Mouse (Mus musculus) ES-Bruce4 (cell line): Measurements from ENCODE around the gene Oprm1. TPM values are rescaled to one million over a fixed set of nuclear protein-coding genes. Genes with fewer than 3 reads are reported as not detected.
A peak's percentile ranks its signal among the peaks of the same experiment; 100 is the strongest.

Experiments used
- H3K27ac ChIP-seq: 2 replicates; pipeline ENCODE4 v1.5.1; 2012; ENCODE audit warnings: low read length, inconsistent platforms; ENCODE audit not compliant: insufficient read depth
- H3K27me3 ChIP-seq: 2 replicates; pipeline ENCODE4 v1.6.1; 2012; ENCODE audit warnings: mild to moderate bottlenecking, low read length, inconsistent platforms; ENCODE audit not compliant: control insufficient read depth, poor library complexity, insufficient read depth, severe bottlenecking
- H3K36me3 ChIP-seq: 2 replicates; pipeline ENCODE4 v1.6.1; 2012; ENCODE audit warnings: inconsistent platforms, mild to moderate bottlenecking, low read length, moderate library complexity; ENCODE audit not compliant: control insufficient read depth, poor library complexity, insufficient read depth, severe bottlenecking
- H3K4me1 ChIP-seq: one replicate; pipeline ENCODE4 v1.8.1; 2011; ENCODE audit warnings: low read length; ENCODE audit not compliant: control insufficient read depth, insufficient read depth
- H3K4me3 ChIP-seq: 2 replicates; pipeline ENCODE4 v1.5.1; 2011; ENCODE audit warnings: low read depth, mild to moderate bottlenecking, low read length
- H3K9ac ChIP-seq: 2 replicates; pipeline ENCODE4 v1.6.1; 2012; ENCODE audit warnings: low read depth, mild to moderate bottlenecking, inconsistent platforms; ENCODE audit not compliant: poor library complexity, severe bottlenecking
- H3K9me3 ChIP-seq: replicated peaks from 2 replicates; pipeline ENCODE4 v1.6.1; 2012; ENCODE audit warnings: mild to moderate bottlenecking, low read length, inconsistent platforms; ENCODE audit not compliant: control insufficient read depth, poor library complexity, insufficient read depth, severe bottlenecking
- CTCF ChIP-seq: IDR thresholded peaks from one replicate; pipeline ENCODE4 v1.8.1; 2011; ENCODE audit warnings: low read depth, low read length
- EP300 ChIP-seq: IDR thresholded peaks from 2 replicates; pipeline ENCODE4 v1.6.1; 2011; ENCODE audit warnings: low read depth, low read length; ENCODE audit not compliant: insufficient read depth
- POLR2A ChIP-seq: IDR thresholded peaks from one replicate; pipeline ENCODE4 v1.8.1; 2011; ENCODE audit warnings: low read length; ENCODE audit not compliant: insufficient read depth
- polyA plus RNA-seq: library from polyadenylated mRNA; stranded (reverse); fragments of >200 nt; gene quantifications from 2 replicates; pipeline ENCODE4 v1.2.4, GENCODE M21; 2011; ENCODE audit warnings: low read depth; ENCODE audit not compliant: missing spikeins, insufficient read depth, insufficient read length

The Oprm1 gene
- polyA plus RNA-seq, 1 experiment, result not detected

- H3K4me1 ChIP-seq, result no peaks in the 10 kb centered on the region
Measured at GRCm38 (mm10) chr10:7074231-7074630, 315.9 kb downstream of the Oprm1 start.

DNA sequence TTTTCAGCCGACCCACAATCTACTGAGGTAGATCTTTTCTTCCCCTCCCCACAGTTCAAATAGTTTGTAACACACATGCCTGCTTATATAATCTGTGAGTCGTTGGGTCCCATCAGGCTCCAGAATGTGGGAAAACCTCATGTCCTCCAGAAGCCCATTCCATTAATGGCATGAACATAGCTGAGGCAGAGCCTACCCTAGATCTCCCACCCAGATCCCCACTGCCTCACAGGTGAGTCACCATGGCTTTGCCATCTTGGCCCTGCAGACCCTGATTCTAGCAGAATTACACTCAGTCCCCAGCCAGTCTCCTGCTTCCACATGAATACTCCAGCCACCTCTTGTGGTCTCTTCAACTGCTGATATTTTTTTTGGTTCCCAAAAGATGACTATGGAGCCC is 317.4 kb downstream of the Oprm1 start:
- Histone ChIP-seq H3K9ac (no peak overlapping the region), H3K9me3 (no peaks in the 10 kb centered on the region), H3K27me3 (no peaks in the 10 kb centered on the region), H3K4me1 (no peaks in the 10 kb centered on the region), H3K4me3 (no peak overlapping the region), H3K36me3 (no peaks in the 10 kb centered on the region), H3K27ac (no peak overlapping the region)
- TF ChIP-seq POLR2A (no peak), CTCF (no peak), EP300 (no peak)

More at GRCm38 (mm10) chr10:7074231-7074630, 315.9 kb downstream of the Oprm1 start:
- no peak for TF ChIP-seq POLR2A
- no peak for TF ChIP-seq EP300
- TF ChIP-seq CTCF, result no peak
- Histone ChIP-seq H3K36me3 (no peaks in the 10 kb centered on the region), H3K9me3 (no peaks in the 10 kb centered on the region), H3K4me3 (no peak overlapping the region), H3K27me3 (no peaks in the 10 kb centered on the region), H3K9ac (no peak overlapping the region), H3K27ac (no peak overlapping the region)

DNA sequence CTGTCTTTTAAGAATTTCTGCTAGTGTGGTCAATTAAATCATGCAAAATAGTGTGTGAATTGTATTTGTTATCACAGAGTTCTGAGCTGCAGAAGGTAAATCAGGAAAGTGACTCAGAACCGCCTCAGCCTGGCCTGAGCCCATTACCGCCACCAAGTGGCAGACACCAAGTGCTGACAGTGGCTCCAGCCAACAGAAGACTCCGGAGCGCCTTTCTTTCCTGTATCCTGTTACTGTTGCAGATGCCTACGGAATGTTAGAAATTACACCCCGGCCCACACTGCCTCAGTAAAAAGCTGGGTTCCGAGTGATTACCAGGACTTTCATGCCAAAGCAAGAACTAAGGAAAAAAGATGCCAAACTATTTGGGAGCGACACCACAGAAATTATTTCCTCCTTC is 317.9 kb downstream of the Oprm1 start:
- Histone ChIP-seq H3K4me1 (no peaks in the 10 kb centered on the region), H3K9ac (no peak overlapping the region), H3K36me3 (no peaks in the 10 kb centered on the region), H3K4me3 (no peak overlapping the region), H3K27me3 (no peaks in the 10 kb centered on the region), H3K27ac (no peak overlapping the region), H3K9me3 (no peaks in the 10 kb centered on the region)
- TF ChIP-seq CTCF (peak; percentile 86), POLR2A (no peak)

DNA sequence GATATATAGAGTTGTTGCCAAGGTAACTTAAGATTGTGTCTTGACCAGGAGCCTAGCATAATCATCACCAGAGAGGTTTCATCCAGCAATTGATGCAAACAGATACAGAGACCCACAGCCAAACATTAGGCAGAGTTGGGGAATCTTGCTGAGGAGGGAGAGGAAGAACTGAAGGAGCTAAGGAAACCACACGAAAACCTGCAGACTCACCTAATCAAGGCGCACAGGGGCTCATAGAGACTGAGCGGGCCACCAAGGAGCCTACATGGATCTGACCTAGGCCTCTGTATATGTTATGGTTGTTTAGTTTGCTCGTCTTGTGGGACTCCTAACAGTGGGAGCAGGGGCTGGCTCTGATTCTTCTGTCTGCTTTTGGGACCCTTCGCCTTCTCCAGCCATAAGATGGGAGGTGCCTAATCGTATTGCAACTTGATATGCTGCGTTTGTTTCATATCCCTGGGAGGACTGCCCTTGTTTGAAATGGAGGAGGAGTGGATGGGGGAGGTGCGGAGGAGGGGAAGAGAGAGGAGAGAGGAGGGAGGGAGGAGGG is 318.4 kb downstream of the Oprm1 start:
- Histone ChIP-seq H3K27me3 (no peaks in the 10 kb centered on the region), H3K36me3 (no peaks in the 10 kb centered on the region), H3K9me3 (no peaks in the 10 kb centered on the region), H3K27ac (no peak overlapping the region), H3K9ac (no peak overlapping the region), H3K4me1 (no peaks in the 10 kb centered on the region), H3K4me3 (no peak overlapping the region)
- TF ChIP-seq EP300 (no peak), POLR2A (no peak), CTCF (no peak)

- Histone ChIP-seq H3K36me3 (no peaks in the 10 kb centered on the region), H3K27me3 (no peaks in the 10 kb centered on the region), H3K9me3 (no peaks in the 10 kb centered on the region), H3K27ac (no peak overlapping the region), H3K9ac (no peak overlapping the region), H3K4me3 (no peak overlapping the region), H3K4me1 (no peaks in the 10 kb centered on the region)
- TF ChIP-seq POLR2A, result no peak
- no peak for TF ChIP-seq EP300
- no peak for TF ChIP-seq CTCF
Measured at GRCm38 (mm10) chr10:7077389-7077808, 319.1 kb downstream of the Oprm1 start.

DNA sequence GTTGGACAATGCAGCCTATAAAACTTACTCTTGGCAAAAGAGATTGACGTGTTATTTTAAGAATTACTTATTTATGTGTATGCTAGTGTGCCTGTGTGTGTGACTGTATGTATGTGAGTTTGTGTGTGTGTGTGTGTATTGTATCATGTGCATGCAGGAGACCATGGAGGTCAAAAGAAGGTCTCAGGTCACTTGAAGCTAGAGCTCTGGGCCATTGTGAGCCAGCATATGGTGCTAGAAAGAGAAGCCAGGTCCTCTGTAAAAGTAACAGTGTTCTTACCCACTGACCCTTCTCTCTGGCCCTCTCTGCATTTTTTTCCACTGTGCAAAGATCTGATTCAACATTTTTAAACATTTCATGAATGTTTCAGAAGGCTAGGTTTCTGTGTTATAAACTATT is 319.7 kb downstream of the Oprm1 start:
- Histone ChIP-seq H3K9me3 (no peaks in the 10 kb centered on the region), H3K9ac (no peak overlapping the region), H3K4me1 (no peaks in the 10 kb centered on the region), H3K36me3 (no peaks in the 10 kb centered on the region), H3K4me3 (no peak overlapping the region), H3K27ac (no peak overlapping the region), H3K27me3 (no peaks in the 10 kb centered on the region)
- no peak for TF ChIP-seq CTCF
- no peak for TF ChIP-seq POLR2A
- no peak for TF ChIP-seq EP300

Other genes starting within 250 kb of the Oprm1 start
- not detected in 2 replicates for gene Gm10945, start 3.3 kb downstream of the Oprm1 start, polyA plus RNA-seq